Mouse (Mus musculus): ENCODE measurements around the gene Aunip. TPM values are rescaled to one million over a fixed set of nuclear protein-coding genes. Genes with fewer than 3 reads are reported as not detected.

Aunip gene
- polyA plus RNA-seq, 1 experiment, result 0.39 TPM

DNA sequence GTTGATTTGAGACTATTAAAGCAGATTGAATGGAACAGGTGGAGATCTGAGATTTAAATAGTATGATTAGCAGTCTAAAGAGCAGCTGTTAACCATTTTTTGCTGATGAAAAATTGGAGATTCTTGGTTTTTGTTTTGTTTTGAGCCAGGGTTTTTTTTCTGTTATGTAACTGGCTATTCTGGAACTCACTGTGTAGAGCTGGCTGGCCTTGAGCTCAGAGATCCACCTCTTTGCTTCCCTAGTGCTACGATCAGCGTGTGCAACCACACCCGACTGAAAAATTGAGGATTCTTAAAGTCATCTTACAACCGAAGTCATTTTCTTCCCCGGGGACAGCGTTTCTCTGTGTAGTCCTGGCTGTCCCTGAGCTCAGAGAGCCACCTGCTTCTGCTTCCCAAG is 931 bp downstream of the Aunip start:
- no peak overlapping the region for H3K27ac ChIP-seq (ENCODE audit: insufficient read depth, low read length)
- H3K27me3 ChIP-seq (ENCODE audit: control insufficient read depth, insufficient read depth, low read length), result 0 out of 2 replicates have a peak, but pooled peaks cover 1% of the 10 kb centered on the region
- peaks cover 6% of the 10 kb centered on the region; the same call in 1 of the 2 replicates for H3K4me1 ChIP-seq (ENCODE audit: control insufficient read depth, insufficient read depth, insufficient read length)
- WGBS, result 31% methylated on average over 6 of the region's 6 CpGs
- TF ChIP-seq POLR2A (IDR thresholded peaks at IDR 0.05; ENCODE audit: low read depth, low read length) (no peak), CTCF (IDR thresholded peaks at IDR 0.05; ENCODE audit: extremely low read depth, insufficient read depth, insufficient read length, insufficient replicate concordance) (no peak)
- no peak overlapping the region for H3K4me3 ChIP-seq (ENCODE audit: extremely low read depth, insufficient read depth, insufficient read length)
- DNase-seq (ENCODE audit: low read depth in 1 of 2, low spot score in 2 of 2), result no peak
- H3K36me3 ChIP-seq (ENCODE audit: control insufficient read depth, insufficient read depth, low read length), result no peaks in the 10 kb centered on the region; the same call in 1 of the 2 replicates

DNA sequence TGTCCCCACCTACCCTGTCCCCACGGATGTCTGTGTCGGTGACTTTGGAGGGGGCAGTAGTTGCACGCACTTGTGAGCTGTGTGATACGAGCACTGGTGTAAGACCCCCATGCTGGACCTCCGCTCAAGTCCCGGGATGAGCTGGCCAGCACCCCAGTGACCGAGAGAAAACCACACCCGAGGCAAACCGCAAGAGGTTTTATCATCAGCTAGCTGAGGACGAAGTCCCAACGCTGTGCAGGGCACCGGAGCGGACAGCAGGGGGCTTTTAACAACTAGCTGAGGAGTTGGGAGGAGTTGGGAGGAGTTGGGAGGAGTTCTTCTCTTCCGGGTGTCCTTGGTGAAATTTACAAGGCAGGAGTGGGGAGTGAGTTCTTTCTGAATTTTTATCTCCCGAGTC is 2.0 kb downstream of the Aunip start:
- H3K27ac ChIP-seq (ENCODE audit: insufficient read depth, low read length), result no peak overlapping the region
- 0 out of 2 replicates have a peak, but pooled peaks cover 1% of the 10 kb centered on the region for H3K27me3 ChIP-seq (ENCODE audit: control insufficient read depth, insufficient read depth, low read length)
- TF ChIP-seq CTCF (IDR thresholded peaks at IDR 0.05; ENCODE audit: extremely low read depth, insufficient read depth, insufficient read length, insufficient replicate concordance) (peak; percentile 16; the same call in 1 of the 2 replicates), POLR2A (IDR thresholded peaks at IDR 0.05; ENCODE audit: low read depth, low read length) (no peak)
- peak overlapping the region; percentile 6; the same call in 1 of the 2 replicates for H3K4me3 ChIP-seq (ENCODE audit: extremely low read depth, insufficient read depth, insufficient read length)
- DNase-seq (ENCODE audit: low read depth in 1 of 2, low spot score in 2 of 2), result peak in 1 of 2 experiments; percentile 41
- H3K4me1 ChIP-seq (ENCODE audit: control insufficient read depth, insufficient read depth, insufficient read length), result peaks cover 6% of the 10 kb centered on the region; the same call in 1 of the 2 replicates
- H3K36me3 ChIP-seq (ENCODE audit: control insufficient read depth, insufficient read depth, low read length), result no peaks in the 10 kb centered on the region; the same call in 1 of the 2 replicates
- 6% methylated on average over 15 of the region's 15 CpGs for WGBS

DNA sequence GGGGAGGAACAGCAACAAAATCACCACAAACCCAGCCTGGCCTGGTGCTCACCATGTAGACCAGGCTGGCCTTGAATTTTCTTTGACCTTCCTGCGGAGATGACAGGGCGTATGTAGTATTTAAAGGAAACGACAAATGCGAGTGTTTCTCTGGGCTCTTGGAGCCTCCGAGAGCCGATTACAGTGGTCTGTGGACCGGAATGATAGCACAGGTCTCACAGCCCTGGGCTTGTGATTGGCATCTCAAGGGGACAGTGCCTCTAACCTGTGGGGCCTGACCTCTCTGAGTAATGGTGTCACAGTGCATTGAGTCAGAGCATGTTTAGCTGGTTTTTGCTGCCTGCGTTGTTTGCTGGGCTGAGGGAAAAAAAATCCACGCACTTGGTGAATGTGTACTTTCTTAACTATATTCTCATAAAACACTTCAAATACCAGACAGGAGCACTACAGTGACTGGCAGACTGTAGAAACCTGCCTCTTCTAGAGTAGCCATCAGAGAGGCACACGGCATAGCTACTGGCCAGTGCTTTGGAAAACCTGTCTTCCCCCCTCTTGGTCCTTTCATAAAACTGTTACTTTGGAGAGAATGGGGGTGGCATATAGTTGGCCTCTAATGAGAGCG is 3.6 kb downstream of the Aunip start:
- no peaks in the 10 kb centered on the region for H3K36me3 ChIP-seq (ENCODE audit: control insufficient read depth, insufficient read depth, low read length)
- DNase-seq (ENCODE audit: low read depth in 1 of 2, low spot score in 2 of 2), result no peak
- H3K27me3 ChIP-seq (ENCODE audit: control insufficient read depth, insufficient read depth, low read length), result 0 out of 2 replicates have a peak, but pooled peaks cover 1% of the 10 kb centered on the region
- H3K27ac ChIP-seq (ENCODE audit: insufficient read depth, low read length), result no peak overlapping the region
- 93% methylated on average over 11 of the region's 11 CpGs for WGBS
- H3K4me1 ChIP-seq (ENCODE audit: control insufficient read depth, insufficient read depth, insufficient read length), result peaks cover 6% of the 10 kb centered on the region; the same call in 1 of the 2 replicates
- H3K4me3 ChIP-seq (ENCODE audit: extremely low read depth, insufficient read depth, insufficient read length), result no peak overlapping the region
- TF ChIP-seq CTCF (IDR thresholded peaks at IDR 0.05; ENCODE audit: extremely low read depth, insufficient read depth, insufficient read length, insufficient replicate concordance), result no peak
- TF ChIP-seq POLR2A (IDR thresholded peaks at IDR 0.05; ENCODE audit: low read depth, low read length), result no peak

DNA sequence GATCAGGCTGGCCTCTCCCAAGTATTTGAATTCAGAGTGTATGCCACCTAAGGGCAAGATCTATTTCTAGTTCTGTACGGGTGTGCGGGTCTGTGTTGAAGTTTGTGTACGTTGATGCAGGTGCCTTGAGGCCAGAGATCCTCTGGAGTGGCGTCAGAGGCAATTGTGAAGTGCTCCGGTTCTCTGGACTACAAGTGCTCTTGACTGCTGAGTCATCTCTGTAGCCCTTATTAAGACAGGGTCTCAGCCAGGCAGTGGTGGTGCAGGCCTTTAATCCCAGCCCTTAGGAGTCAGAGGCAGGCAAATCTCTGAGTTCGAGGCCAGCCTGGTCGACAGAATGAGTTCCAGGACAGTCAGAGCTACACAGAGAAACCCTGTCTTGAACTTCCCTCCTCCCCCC is 4.8 kb downstream of the Aunip start:
- WGBS, result 79% methylated on average over 7 of the region's 7 CpGs
- no peak overlapping the region for H3K27ac ChIP-seq (ENCODE audit: insufficient read depth, low read length)
- DNase-seq (ENCODE audit: low read depth in 1 of 2, low spot score in 2 of 2), result no peak
- H3K36me3 ChIP-seq (ENCODE audit: control insufficient read depth, insufficient read depth, low read length), result no peaks in the 10 kb centered on the region
- H3K4me1 ChIP-seq (ENCODE audit: control insufficient read depth, insufficient read depth, insufficient read length), result peaks cover 6% of the 10 kb centered on the region; the same call in 1 of the 2 replicates
- no peak overlapping the region for H3K4me3 ChIP-seq (ENCODE audit: extremely low read depth, insufficient read depth, insufficient read length)
- TF ChIP-seq CTCF (IDR thresholded peaks at IDR 0.05; ENCODE audit: extremely low read depth, insufficient read depth, insufficient read length, insufficient replicate concordance) (no peak), POLR2A (IDR thresholded peaks at IDR 0.05; ENCODE audit: low read depth, low read length) (no peak)
- 0 out of 2 replicates have a peak, but pooled peaks cover 1% of the 10 kb centered on the region for H3K27me3 ChIP-seq (ENCODE audit: control insufficient read depth, insufficient read depth, low read length)

DNA sequence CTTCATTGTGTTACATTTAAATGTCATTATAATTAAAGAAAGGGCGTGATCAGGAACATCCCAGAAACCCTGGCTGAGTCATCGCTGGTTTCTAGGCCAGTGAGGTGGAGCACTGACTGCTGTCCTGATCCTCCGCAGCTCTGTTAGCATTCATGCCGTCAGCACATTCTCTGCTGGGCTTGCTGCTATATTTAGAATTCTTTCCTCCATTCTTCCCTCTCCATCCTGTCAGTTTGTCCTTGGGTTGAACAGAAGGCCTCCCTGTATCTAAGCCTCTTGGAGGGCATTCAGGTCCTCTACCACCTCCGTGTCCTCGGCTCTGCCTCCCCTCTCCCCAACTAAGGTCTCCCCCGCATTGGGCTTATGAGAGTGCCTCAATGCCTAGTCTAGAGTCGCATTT is 6.2 kb downstream of the Aunip start:
- Histone ChIP-seq H3K27me3 (ENCODE audit: control insufficient read depth, insufficient read depth, low read length) (0 out of 2 replicates have a peak, but pooled peaks cover 1% of the 10 kb centered on the region), H3K36me3 (ENCODE audit: control insufficient read depth, insufficient read depth, low read length) (no peaks in the 10 kb centered on the region), H3K27ac (ENCODE audit: insufficient read depth, low read length) (peak overlapping the region; percentile 40; the same call in 1 of the 2 replicates), H3K4me1 (ENCODE audit: control insufficient read depth, insufficient read depth, insufficient read length) (peaks cover 4% of the 10 kb centered on the region; the same call in 1 of the 2 replicates), H3K4me3 (ENCODE audit: extremely low read depth, insufficient read depth, insufficient read length) (no peak overlapping the region)
- WGBS, result 89% methylated on average over 8 of the region's 8 CpGs
- no peak for DNase-seq (ENCODE audit: low read depth in 1 of 2, low spot score in 2 of 2)
- TF ChIP-seq CTCF (IDR thresholded peaks at IDR 0.05; ENCODE audit: extremely low read depth, insufficient read depth, insufficient read length, insufficient replicate concordance), result no peak

DNA sequence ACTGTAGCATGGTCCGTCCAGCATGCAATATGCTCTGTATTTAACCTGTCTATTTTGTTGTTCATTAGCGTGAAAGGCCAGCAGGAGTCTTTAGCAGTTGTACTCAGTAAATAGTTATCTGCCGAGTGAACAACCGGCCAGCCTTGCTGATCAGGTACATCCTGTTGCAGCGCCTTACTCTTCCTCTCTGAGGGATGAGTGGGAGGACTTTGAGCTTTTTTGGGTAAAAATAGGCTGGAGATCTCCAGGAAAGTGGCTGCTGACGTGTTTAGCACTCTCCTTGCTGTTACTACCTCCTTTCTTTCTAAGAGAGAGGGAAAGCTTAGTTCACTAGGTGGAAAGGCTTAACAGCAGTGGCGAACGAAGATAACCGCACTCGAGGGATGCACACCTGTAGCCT is 6.9 kb downstream of the Aunip start:
- H3K27me3 ChIP-seq (ENCODE audit: control insufficient read depth, insufficient read depth, low read length), result no peaks in the 10 kb centered on the region
- no peak overlapping the region for H3K4me3 ChIP-seq (ENCODE audit: extremely low read depth, insufficient read depth, insufficient read length)
- TF ChIP-seq CTCF (IDR thresholded peaks at IDR 0.05; ENCODE audit: extremely low read depth, insufficient read depth, insufficient read length, insufficient replicate concordance) (no peak), POLR2A (IDR thresholded peaks at IDR 0.05; ENCODE audit: low read depth, low read length) (no peak)
- 84% methylated on average over 10 of the region's 10 CpGs for WGBS
- DNase-seq (ENCODE audit: low read depth in 1 of 2, low spot score in 2 of 2), result no peak
- H3K4me1 ChIP-seq (ENCODE audit: control insufficient read depth, insufficient read depth, insufficient read length), result peaks cover under 1% of the 10 kb centered on the region; the same call in 1 of the 2 replicates
- no peak overlapping the region for H3K27ac ChIP-seq (ENCODE audit: insufficient read depth, low read length)
- no peaks in the 10 kb centered on the region for H3K36me3 ChIP-seq (ENCODE audit: control insufficient read depth, insufficient read depth, low read length)

DNA sequence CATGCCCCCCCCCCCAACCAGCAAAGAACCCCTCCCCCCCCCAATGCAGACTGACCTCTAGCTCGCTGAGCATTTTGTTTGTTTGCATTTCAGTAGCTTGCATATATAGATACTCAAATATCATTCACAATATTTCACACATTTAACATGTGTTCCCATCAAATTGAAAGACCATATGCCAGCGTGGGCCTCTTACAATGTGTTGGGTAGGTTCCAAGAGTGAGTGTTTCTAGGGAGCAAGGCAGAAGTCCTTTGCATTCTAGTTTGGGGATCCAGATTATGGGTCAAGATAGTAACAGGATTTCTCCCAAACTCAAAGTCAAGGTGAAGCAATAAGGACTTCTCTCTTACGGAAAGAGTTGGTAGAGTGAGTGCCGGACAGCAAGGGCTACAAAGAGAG is 7.7 kb downstream of the Aunip start:
- no peaks in the 10 kb centered on the region for H3K36me3 ChIP-seq (ENCODE audit: control insufficient read depth, insufficient read depth, low read length)
- no peaks in the 10 kb centered on the region for H3K4me1 ChIP-seq (ENCODE audit: control insufficient read depth, insufficient read depth, insufficient read length)
- TF ChIP-seq POLR2A (IDR thresholded peaks at IDR 0.05; ENCODE audit: low read depth, low read length) (no peak), CTCF (IDR thresholded peaks at IDR 0.05; ENCODE audit: extremely low read depth, insufficient read depth, insufficient read length, insufficient replicate concordance) (no peak)
- WGBS, result 95% methylated on average over 4 of the region's 4 CpGs
- no peaks in the 10 kb centered on the region for H3K27me3 ChIP-seq (ENCODE audit: control insufficient read depth, insufficient read depth, low read length)
- H3K4me3 ChIP-seq (ENCODE audit: extremely low read depth, insufficient read depth, insufficient read length), result no peak overlapping the region
- DNase-seq (ENCODE audit: low read depth in 1 of 2, low spot score in 2 of 2), result no peak
- H3K27ac ChIP-seq (ENCODE audit: insufficient read depth, low read length), result no peak overlapping the region

All from spleen, adult 2 months (tissue).